Mouse (Mus musculus): ENCODE results near the gene Ifrd1. TPM values are rescaled to one million over a fixed set of nuclear protein-coding genes. Genes with fewer than 3 reads are reported as not detected.
"Not testable (repeated sequence)": the region's sequence is repeated elsewhere in the genome, so short reads cannot be mapped to it uniquely, and the experiment has no call there.

Gene Ifrd1
- polyA plus RNA-seq, 1 experiment from 2014 or later = 85.8 TPM

DNA sequence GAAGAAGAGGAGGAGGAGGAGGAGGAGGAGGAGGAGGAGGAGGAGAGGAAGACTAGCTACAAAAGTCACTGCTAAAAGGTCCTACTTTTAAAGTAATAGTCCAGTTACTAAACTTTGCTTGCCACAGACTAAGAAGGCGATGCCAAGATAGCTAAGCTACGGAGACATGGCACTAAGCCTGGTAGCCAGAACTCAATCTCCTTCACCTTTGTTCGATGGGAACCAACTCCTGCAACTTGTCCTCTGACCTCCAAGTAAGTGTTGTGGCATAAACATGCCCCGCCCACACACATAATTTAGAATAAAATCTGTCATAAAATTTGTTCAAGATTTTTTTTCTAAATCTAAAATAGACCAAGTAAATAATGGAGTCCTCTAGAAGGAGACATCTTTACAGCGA, 50.3 kb downstream of the Ifrd1 start:
- ATAC-seq (replicated peaks; ENCODE audit: insufficient number of reproducible peaks, insufficient read depth, low FRiP score, low read depth) = no peak
- peaks cover 6% of the 10 kb centered on the region; the same call in 1 of the 2 replicates for H3K4me1 ChIP-seq (replicated peaks)
- H3K9me3 ChIP-seq (replicated peaks) = no peaks in the 10 kb centered on the region
- H3K36me3 ChIP-seq = peaks cover 9% of the 10 kb centered on the region; the same call in 1 of the 2 replicates
- peak overlapping the region; percentile 88 for H3K27ac ChIP-seq
- peak overlapping the region; percentile 47 for H3K4me3 ChIP-seq
- peak overlapping the region; percentile 58 for H3K4me2 ChIP-seq
- no peaks in the 10 kb centered on the region for H3K27me3 ChIP-seq
- 51% methylated on average over 5 of the region's 5 CpGs for WGBS
- peak overlapping the region; percentile 47 for H3K9ac ChIP-seq

DNA sequence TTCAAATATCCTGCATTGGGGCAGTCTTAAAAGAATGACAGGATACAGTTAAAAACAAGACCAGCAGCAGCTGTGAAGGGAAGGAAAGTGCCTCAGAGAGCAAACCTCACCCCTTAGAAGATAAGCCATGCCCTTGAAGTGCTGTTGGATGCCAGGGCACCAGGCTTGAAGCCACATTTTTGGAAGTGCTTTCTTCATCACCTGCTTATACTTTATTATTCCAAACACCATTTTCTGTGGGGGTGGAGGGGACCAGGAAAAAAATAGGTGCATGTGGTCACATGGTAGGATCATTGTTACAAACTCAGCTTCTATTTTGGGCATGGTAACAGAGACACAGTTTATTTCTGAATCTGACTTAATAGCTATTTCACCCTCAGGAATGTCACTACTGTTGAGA, 50.8 kb downstream of the Ifrd1 start:
- H3K4me1 ChIP-seq (replicated peaks) = peaks cover 6% of the 10 kb centered on the region; the same call in 1 of the 2 replicates
- H3K36me3 ChIP-seq = peaks cover 5% of the 10 kb centered on the region; the same call in 1 of the 2 replicates
- peak; percentile 66 for ATAC-seq (replicated peaks; ENCODE audit: insufficient number of reproducible peaks, insufficient read depth, low FRiP score, low read depth)
- peak overlapping the region; percentile 50 for H3K4me2 ChIP-seq
- H3K9me3 ChIP-seq (replicated peaks) = no peaks in the 10 kb centered on the region
- peak overlapping the region; percentile 18; the same call in 1 of the 2 replicates for H3K4me3 ChIP-seq
- no peak overlapping the region for H3K9ac ChIP-seq
- peak overlapping the region; percentile 88 for H3K27ac ChIP-seq
- no peaks in the 10 kb centered on the region for H3K27me3 ChIP-seq

- 69% methylated on average over 3 of the region's 3 CpGs for WGBS
- no peaks in the 10 kb centered on the region for H3K9me3 ChIP-seq (replicated peaks)
Measured at GRCm38 (mm10) chr12:40185474-40185873, 62.8 kb downstream of the Ifrd1 start.

GRCm38 (mm10) chr12:40177089-40177488, 71.2 kb downstream of the Ifrd1 start:
- whole genome bisulfite sequencing = 48% methylated on average over 6 of the region's 6 CpGs
- H3K27me3 ChIP-seq = no peaks in the 10 kb centered on the region
- H3K4me3 ChIP-seq = no peak overlapping the region
- H3K4me1 ChIP-seq (replicated peaks) = 0 out of 2 replicates have a peak, but pooled peaks cover 2% of the 10 kb centered on the region
- H3K4me2 ChIP-seq = no peak overlapping the region
- no peak overlapping the region for H3K27ac ChIP-seq
- peaks cover 3% of the 10 kb centered on the region; the same call in 1 of the 2 replicates for H3K36me3 ChIP-seq
- no peak overlapping the region for H3K9ac ChIP-seq
- ATAC-seq (replicated peaks; ENCODE audit: insufficient number of reproducible peaks, insufficient read depth, low FRiP score, low read depth) = no peak
- H3K9me3 ChIP-seq (replicated peaks) = no peaks in the 10 kb centered on the region

More at GRCm38 (mm10) chr12:40185474-40185873, 62.8 kb downstream of the Ifrd1 start:
- Histone ChIP-seq H3K9ac (no peak overlapping the region), H3K4me2 (no peak overlapping the region), H3K27me3 (no peaks in the 10 kb centered on the region), H3K4me1 (replicated peaks) (no peaks in the 10 kb centered on the region), H3K27ac (no peak overlapping the region), H3K4me3 (no peak overlapping the region), H3K36me3 (peaks cover 3% of the 10 kb centered on the region; the same call in 1 of the 2 replicates)
- ATAC-seq (replicated peaks; ENCODE audit: insufficient number of reproducible peaks, insufficient read depth, low FRiP score, low read depth) = no peak

DNA sequence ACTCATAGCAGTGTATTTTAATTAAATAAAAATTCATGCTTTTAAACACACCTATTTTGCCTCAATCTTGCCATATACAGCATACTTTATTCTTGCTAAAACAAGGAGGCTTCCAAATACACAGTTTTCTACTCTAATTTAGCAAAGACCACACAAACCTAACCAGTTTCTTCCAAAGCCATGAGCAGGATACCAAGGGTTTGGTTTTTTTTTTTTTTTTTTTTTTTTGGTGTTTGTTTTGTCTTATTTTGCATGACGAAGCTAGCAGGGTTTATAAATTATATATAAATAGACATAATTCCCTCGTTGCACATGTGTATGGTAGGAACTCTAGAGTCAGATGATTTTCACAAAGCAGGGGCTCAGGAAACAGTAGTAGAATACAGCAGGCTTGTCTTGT, 72.1 kb downstream of the Ifrd1 start:
- WGBS = 61% methylated on average over 2 of the region's 2 CpGs

DNA sequence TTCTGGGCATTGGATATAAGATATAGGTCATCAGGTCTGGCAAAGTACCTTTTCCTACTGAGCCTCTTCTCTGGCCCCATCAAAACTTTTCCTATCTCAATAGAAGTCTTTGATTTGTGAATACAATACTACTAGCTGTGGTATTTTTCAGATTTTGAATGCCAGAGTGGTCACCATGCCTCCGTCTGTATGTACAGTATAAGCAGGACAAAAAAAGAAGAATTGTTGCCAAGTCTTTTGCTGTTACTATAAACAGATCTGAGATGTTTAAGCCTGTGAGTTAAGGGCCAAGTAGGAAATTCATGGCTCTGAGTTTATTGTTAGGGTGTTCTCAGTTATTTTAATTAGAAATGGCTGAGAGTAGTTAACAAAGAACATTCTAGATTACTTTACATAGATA, 73.1 kb downstream of the Ifrd1 start:
- H3K4me1 ChIP-seq (replicated peaks); ATAC-seq (replicated peaks; ENCODE audit: insufficient number of reproducible peaks, insufficient read depth, low FRiP score, low read depth); H3K36me3 ChIP-seq; H3K4me3 ChIP-seq; H3K9ac ChIP-seq; H3K9me3 ChIP-seq (replicated peaks); H3K27me3 ChIP-seq; H3K4me2 ChIP-seq; H3K27ac ChIP-seq: not testable (repeated sequence)
- WGBS = 28% methylated on average over 1 of the region's 1 CpGs

More for the DNA sequence above, 72.1 kb downstream of the Ifrd1 start:
- Histone ChIP-seq H3K27ac (no peak overlapping the region), H3K9me3 (replicated peaks) (no peaks in the 10 kb centered on the region), H3K27me3 (no peaks in the 10 kb centered on the region), H3K9ac (no peak overlapping the region), H3K4me1 (replicated peaks) (0 out of 2 replicates have a peak, but pooled peaks cover 2% of the 10 kb centered on the region), H3K36me3 (peaks cover 1% of the 10 kb centered on the region; the same call in 1 of the 2 replicates), H3K4me3 (no peak overlapping the region), H3K4me2 (no peak overlapping the region)
- no peak for ATAC-seq (replicated peaks; ENCODE audit: insufficient number of reproducible peaks, insufficient read depth, low FRiP score, low read depth)

DNA sequence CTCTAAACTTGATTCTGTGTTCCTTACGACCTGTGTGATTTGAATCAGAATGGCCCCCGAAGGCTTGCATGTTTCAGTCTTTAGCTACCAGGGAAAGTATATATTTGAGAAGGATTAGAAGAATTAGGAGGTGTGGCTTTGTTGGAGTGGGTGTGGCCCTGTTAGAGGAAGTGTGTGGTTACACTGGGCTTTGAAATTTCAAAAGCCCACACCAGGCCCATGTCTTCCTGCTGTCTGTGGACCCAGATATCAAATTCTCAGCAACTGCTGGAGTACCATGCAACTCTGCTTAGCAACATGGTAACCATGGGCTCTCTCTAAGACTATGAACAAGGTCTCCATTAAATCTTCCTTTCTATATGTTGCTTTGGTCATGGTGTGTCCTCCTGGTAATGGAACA, 76.7 kb downstream of the Ifrd1 start:
- no peak overlapping the region for H3K27ac ChIP-seq
- H3K9ac ChIP-seq = no peak overlapping the region
- H3K4me1 ChIP-seq (replicated peaks) = 0 out of 2 replicates have a peak, but pooled peaks cover 2% of the 10 kb centered on the region
- no peaks in the 10 kb centered on the region for H3K27me3 ChIP-seq
- no peaks in the 10 kb centered on the region; the same call in 1 of the 2 replicates for H3K36me3 ChIP-seq
- H3K4me2 ChIP-seq = no peak overlapping the region
- 83% methylated on average over 2 of the region's 2 CpGs for WGBS
- H3K4me3 ChIP-seq = no peak overlapping the region
- H3K9me3 ChIP-seq (replicated peaks) = no peaks in the 10 kb centered on the region
- ATAC-seq (replicated peaks; ENCODE audit: insufficient number of reproducible peaks, insufficient read depth, low FRiP score, low read depth) = no peak

DNA sequence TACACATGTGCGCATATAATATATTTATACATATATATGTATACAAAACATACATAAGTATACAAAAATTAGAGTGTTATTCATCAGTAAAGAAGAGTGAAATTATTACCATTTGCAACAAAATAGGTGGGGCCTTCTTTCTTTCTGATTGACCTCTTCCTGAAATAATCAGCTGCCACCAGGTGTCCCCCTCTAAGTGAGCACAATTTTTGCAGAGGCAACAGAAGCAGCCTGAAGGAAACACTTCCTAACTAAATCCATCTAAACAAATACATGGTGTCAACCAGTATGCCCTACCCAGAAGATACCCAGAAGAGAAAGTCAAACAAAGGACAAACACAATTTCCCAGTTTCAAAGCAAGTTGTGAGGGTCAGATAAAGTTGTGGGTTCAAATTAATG, 78.6 kb downstream of the Ifrd1 start:
- Histone ChIP-seq H3K27ac (no peak overlapping the region), H3K9me3 (replicated peaks) (no peaks in the 10 kb centered on the region), H3K27me3 (no peaks in the 10 kb centered on the region), H3K9ac (no peak overlapping the region), H3K4me1 (replicated peaks) (no peaks in the 10 kb centered on the region), H3K4me2 (no peak overlapping the region), H3K4me3 (no peak overlapping the region), H3K36me3 (no peaks in the 10 kb centered on the region; the same call in 1 of the 2 replicates)
- WGBS = 93% methylated on average over 1 of the region's 1 CpGs
- ATAC-seq (replicated peaks; ENCODE audit: insufficient number of reproducible peaks, insufficient read depth, low FRiP score, low read depth) = no peak

- Histone ChIP-seq H3K4me2 (no peak overlapping the region), H3K4me3 (no peak overlapping the region), H3K36me3 (no peaks in the 10 kb centered on the region), H3K27me3 (no peaks in the 10 kb centered on the region), H3K4me1 (replicated peaks) (no peaks in the 10 kb centered on the region), H3K9me3 (replicated peaks) (no peaks in the 10 kb centered on the region), H3K27ac (no peak overlapping the region), H3K9ac (no peak overlapping the region)
- ATAC-seq (replicated peaks; ENCODE audit: insufficient number of reproducible peaks, insufficient read depth, low FRiP score, low read depth) = no peak
- 5% methylated on average over 2 of the region's 2 CpGs for WGBS
Measured at GRCm38 (mm10) chr12:40164621-40165020, 83.7 kb downstream of the Ifrd1 start.

- WGBS = 68% methylated on average over 2 of the region's 2 CpGs
Measured at GRCm38 (mm10) chr12:40160777-40161176, 87.5 kb downstream of the Ifrd1 start.

GRCm38 (mm10) chr12:40154188-40154587, 94.1 kb downstream of the Ifrd1 start:
- Histone ChIP-seq H3K9ac (no peak overlapping the region), H3K27me3 (no peaks in the 10 kb centered on the region), H3K4me3 (no peak overlapping the region), H3K36me3 (no peaks in the 10 kb centered on the region), H3K4me2 (no peak overlapping the region), H3K9me3 (replicated peaks) (no peaks in the 10 kb centered on the region), H3K4me1 (replicated peaks) (no peaks in the 10 kb centered on the region), H3K27ac (no peak overlapping the region)
- ATAC-seq (replicated peaks; ENCODE audit: insufficient number of reproducible peaks, insufficient read depth, low FRiP score, low read depth) = no peak
- 86% methylated on average over 6 of the region's 6 CpGs for WGBS

More at GRCm38 (mm10) chr12:40160777-40161176, 87.5 kb downstream of the Ifrd1 start:
- H3K4me2 ChIP-seq = no peak overlapping the region
- ATAC-seq (replicated peaks; ENCODE audit: insufficient number of reproducible peaks, insufficient read depth, low FRiP score, low read depth) = no peak
- H3K9ac ChIP-seq = no peak overlapping the region
- H3K27me3 ChIP-seq = no peaks in the 10 kb centered on the region
- H3K4me3 ChIP-seq = no peak overlapping the region
- no peak overlapping the region for H3K27ac ChIP-seq
- no peaks in the 10 kb centered on the region for H3K4me1 ChIP-seq (replicated peaks)
- no peaks in the 10 kb centered on the region for H3K9me3 ChIP-seq (replicated peaks)
- H3K36me3 ChIP-seq = no peaks in the 10 kb centered on the region

GRCm38 (mm10) chr12:40152353-40153069, 95.8 kb downstream of the Ifrd1 start:
- Histone ChIP-seq H3K9ac (no peak overlapping the region), H3K4me1 (replicated peaks) (no peaks in the 10 kb centered on the region), H3K36me3 (no peaks in the 10 kb centered on the region), H3K4me3 (no peak overlapping the region), H3K27ac (no peak overlapping the region), H3K27me3 (no peaks in the 10 kb centered on the region), H3K4me2 (no peak overlapping the region), H3K9me3 (replicated peaks) (no peaks in the 10 kb centered on the region)
- WGBS = 53% methylated on average over 8 of the region's 8 CpGs
- ATAC-seq (replicated peaks; ENCODE audit: insufficient number of reproducible peaks, insufficient read depth, low FRiP score, low read depth) = no peak
